Mouse (Mus musculus) CD4-positive, CD25-positive, alpha-beta regulatory T cell, adult 4 months (primary cell): ENCODE measurements around the gene Mab21l3. TPM values are rescaled to one million over a fixed set of nuclear protein-coding genes. Genes with fewer than 3 reads are reported as not detected.

Source experiments
- ATAC-seq: one replicate; pipeline ENCODE4 v1.8.0; 2017
- polyA plus RNA-seq, 2 experiments: library from polyadenylated mRNA; unstranded; fragments of 100-300 nt; shearing (Covaris generic); gene quantifications; one replicate each; pipeline ENCODE4 v1.2.1; 2017

The Mab21l3 gene
- polyA plus RNA-seq, 2 experiments from 2014 or later: not detected

DNA sequence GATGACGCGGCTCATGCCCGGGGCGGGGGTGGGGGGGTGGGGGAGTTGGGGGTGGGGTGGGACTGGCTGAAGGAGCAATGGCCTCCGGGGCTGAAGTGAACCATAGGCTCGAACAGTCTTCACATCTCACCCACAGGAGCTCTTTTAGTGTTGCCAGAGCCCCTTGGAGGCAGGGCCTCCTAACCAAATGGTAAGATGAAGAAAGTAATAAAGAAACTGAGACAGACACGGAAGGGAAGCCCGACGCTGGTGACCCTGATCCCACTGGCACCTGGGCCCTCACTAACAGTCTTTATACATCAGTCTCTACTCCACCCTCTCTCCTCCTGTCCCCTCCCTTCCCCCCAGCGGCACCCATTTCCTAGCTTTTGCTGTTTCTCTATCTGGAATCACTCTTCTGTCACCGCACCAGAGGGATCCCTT is 48.2 kb downstream of the Mab21l3 start:
- peak; percentile 19 for ATAC-seq

DNA sequence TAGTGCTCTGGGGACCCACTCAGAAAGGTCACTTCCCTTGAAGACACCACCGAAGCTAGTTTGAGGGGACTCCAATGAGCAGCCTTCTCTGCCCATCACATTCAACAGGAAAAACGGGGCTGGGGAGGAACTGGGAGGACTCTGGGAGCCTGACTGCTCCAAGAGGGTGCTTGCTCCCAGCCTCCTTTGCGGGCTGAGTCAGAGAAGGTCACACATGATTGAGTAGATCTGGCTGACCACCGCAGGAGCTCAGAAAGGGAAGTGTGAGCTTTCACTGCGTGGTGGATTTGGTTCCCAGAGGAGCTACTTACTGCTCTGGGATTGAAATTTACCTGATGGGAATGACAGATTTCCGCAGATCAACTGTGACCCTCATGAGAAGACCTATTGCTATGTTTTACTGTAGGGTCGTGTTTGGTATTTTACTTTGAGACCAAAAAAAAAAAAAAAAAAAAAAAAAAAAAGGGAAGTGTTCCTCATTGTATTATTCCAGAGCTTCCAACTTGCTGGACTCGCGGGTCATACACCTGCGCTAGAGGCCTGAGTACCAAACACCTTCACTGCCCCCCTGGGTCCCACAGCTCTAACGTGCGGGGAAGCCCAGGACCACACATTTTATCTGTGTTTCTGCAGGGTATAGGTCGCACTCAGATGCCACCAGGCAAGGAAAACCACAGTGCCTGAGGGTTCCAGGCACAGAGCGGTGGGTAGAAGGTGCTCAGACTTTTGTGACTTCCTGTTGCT is 48.7 kb downstream of the Mab21l3 start:
- peak; percentile 98 for ATAC-seq

DNA sequence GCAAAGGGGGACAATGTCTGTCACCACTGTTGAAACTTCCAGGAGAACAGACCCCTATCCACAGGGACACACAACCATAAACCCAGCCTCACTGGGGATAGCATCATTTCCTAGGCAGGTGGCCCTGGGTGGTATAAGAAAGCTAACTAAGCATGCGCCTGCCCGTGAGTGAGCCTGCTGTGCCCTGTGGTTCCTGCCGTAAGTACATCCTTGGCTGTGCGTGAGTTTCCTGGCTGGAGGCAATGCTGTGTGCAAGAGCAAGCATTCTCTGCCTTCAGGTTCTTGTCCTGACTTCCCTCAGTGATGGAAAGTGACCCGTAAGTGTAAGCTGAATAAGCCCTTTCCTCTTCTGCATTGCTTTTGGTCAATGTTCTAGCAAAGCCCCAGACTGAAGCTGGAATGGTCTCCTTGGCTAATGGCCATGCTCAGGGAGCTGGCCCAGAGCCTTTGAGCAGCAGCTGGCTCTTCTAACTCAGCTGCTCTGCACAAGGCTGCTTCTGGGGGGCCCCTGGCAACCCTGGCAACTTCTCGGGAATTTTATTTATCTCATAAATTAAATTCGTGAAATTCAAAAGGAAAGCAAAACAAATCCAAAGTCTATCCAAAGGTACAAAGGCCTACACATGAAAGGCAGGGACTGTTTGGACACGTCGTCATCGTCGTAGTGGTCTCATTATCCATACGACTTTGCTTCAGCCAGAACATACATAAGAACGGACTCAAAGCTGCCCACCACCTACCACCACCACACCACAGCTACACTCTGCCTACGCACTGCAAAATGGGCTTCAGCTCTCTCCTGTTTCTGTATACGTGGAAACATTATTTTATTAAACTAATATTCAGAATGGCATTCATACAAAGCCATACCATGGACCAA is 50.7 kb downstream of the Mab21l3 start:
- no peak for ATAC-seq

DNA sequence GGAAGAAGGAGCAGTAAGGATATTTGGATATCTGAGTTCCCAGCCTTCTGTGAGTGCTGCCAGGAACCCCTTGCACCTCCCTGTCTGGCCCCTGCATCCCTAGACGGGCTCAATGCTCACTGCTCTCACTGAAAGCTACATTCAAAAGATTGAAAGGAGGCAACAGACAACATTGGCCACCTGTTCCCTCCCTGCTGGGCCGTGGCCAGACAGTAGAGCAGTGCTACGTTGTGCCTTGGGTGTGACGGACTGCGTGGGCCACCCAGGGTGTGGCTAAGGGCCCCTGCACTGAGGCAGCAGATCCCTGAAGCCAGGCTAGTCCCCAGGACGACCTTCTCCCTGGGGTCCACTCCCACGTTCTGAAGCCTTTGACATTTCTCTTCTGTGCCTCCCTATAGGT is 52.5 kb downstream of the Mab21l3 start:
- ATAC-seq: no peak

DNA sequence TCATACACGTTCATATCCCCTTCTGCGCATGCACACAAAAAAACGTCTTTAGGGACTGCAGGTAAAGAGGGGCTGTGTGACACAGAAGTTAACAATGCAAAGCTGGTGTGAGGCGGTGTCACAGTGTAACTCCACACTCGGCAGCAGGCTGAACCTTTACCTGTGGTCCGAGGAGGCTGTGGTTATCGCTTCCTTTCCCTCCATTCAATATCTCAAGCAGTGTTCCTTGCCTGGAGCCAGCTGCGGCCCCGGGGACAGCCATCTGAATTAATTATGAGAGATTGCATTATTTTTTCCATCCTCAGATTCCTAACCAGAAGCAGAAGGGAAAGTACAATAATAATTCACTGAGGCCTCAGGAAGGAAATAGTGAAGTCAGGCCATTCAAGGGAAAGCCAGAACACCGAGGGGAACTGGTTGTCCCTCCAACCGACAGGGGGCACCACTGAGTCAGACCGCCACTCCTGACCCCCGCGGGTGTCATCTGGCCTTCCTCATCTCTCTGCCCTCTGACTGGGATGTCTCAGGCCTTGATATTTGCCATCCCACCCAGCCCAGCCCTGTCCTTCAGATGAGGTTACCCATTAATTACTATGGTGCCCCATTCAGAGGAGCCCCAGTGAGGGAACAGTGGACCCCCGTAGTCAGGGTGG is 53.2 kb downstream of the Mab21l3 start:
- no peak for ATAC-seq

DNA sequence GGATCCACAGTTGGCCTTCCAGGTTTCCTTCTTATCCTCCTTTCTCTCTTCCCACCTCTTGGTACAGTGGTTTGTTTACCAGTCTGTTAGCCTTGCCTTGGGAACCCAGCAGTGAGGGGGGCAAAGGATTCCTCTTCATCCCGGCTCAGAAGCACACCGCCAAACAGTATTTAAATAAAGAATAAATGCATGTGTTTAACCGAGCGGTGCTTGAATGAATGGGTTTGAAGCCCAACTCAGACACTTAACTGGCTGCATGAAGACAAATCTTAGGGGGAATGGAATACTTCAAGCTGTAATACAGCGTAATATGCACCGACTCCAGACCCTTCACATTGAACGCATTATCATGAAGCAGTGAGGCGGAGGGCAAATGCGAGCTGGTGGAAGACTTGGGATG is 54.1 kb downstream of the Mab21l3 start:
- no peak for ATAC-seq

DNA sequence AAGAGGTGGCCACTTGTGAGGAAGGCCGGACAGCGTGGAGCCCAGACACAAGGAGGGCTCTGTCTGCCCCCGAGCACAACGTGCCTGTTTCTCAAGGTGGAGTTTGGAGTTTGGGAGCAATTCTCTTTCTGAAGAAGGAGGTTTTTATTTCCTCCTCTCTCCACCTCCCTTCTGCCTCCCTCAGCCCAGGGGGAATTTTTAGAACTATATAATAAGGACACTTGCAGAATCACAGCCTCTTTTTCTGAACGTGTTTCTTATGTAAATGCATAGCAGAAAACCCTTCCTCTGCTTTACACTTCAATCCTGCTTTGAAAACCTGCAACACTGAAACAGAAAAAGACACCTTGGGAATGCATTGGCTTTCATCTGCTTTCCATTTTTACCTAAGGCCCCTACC is 54.7 kb downstream of the Mab21l3 start:
- ATAC-seq: no peak

DNA sequence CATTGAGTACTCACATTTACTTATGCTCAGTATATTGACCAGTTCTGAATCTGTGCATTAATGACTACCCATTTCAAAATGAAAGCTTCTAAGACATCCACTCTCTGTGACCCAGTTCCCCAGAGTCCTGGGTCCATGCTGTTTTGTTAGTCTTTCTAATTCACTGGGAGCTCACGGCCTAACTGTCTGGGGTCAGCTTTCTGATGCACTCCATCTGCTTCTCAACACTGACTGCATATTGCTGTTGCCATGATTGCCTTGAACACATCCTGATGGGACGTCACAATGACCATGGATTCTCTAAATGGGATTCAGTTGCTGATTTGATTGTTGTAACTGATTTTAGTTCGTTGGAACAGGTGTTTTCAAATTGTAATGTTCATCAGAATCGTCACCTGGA is 56.6 kb downstream of the Mab21l3 start:
- no peak for ATAC-seq

DNA sequence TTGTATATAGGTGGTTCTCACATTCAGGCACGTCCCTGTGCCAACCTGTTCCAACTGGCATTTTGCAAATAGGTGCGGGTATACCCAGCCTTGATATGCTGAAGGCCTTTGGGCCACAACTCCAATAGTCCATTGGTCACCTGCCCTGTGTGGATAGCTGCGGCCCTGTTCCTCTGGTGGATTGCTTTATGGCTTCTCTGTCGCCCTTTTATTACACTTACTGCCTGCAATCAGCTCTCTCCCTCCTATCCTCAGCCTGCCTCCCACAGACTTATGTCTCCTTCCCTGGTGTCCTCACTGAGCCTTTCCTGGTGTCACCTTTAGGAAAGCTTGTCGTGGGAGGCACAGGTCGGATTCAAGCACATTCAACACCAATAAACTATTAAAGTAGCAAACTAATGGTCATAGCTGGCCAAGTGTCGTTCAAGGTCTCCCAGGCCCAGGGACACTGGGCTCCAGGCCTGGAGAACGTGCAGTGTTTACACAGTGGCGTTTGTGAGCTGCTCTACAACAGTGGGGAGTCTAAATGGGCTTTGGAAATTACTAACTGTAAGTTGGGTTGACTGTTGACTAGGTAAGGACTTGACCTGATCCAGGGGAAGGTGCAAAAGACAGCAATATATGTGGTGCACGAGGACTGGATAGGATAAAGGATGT is 63.9 kb downstream of the Mab21l3 start:
- ATAC-seq: no peak

DNA sequence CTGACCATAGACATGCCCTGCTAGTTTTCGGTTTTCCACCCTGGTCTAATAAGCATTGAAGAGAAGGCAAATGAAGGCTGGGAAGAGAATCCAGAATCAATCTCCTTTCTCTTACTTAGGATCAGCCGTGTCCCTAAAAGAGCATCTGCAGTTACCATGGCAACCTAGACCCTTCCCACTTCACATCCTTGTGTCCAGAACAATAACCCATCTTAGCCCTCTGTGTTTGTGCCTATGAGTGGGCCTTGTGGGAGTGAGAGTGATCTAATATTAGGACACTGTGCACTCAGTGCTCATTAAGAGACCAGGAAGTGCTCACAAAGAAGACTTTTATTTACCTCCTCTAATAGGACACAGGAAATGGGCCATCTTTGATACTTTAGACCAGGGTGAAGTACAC is 65.0 kb downstream of the Mab21l3 start:
- no peak for ATAC-seq

DNA sequence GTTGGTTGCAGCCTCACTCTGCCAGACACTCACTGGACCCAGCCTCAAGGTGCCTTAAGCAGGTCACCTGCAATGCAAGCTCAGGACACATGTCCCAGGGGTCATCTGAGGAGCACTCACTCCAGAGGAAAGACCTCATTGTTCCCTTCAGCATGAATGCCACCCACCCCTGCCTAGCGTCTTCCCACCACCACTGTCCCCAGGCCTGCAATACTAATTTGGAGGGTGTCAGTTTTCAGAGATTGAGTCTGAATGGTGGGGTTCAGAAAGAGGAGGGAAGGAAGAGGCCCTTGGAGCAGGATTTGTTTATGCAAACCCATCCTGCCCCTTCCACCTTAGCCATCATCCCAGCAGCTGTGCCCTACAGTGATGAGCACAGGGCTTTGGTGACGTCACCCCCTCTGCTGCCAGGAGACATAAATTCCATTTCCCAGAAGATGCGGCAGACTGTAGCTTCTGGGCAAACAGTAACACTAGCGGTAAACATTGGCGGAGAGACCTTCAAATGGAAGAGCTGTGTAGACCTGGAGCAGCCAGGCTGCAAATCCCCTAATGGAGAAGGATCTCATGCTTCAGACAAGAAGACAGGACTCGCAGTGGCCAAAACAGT is 67.8 kb downstream of the Mab21l3 start:
- no peak for ATAC-seq

DNA sequence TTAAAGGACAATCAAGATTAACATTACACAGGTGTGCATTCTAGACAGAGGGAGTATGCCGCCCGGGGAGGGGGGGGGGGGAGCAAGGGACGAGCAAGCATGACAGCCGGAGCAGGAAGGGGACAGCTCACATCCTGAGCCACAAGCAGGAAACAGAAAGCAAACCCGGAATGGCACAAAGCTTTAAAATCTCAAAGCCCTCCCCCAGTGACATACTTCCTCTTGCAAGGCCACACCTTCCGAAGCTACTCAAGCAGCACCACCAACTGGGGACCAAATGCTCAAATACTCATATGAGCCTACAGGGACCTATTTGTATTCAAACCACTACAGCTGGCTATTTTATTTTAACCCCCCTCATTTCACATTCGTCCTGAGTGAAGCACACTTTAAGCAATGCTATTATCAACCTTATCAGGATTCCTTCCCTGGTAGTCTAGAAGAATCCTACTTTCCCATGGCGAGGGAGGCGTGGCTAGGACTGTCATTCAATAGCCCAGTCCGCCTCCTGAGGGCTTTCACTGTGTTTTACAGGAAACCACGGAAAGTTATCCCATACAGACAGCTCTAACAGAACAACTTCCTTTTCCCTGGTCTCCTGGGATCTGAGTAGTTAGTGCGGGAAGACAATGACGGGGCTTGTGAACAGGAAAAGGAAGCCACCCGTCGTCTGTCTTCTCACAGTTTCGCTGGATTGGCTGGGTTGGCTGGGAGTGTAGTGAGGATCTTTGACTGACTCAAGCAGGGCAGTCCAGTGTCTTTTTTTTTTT is 69.7 kb downstream of the Mab21l3 start:
- no peak for ATAC-seq

DNA sequence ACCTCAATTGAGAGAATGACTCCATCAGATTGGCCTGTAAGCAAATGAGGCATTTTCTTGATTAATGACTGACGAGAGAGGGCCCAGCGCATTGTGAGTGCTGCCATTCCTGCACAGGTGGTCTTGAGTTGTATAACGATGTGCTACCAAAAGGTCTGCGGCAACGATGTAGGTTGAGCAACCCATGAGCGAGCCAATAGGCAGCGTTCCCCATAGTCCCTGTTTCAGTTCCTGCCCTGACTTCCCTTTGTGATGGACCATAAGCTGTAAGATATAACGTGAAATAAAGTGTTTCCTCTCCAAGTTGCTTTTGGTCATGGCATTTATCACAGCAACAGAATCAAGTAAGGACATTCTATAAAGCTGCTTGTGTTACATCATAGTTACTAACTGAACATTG is 73.0 kb downstream of the Mab21l3 start:
- ATAC-seq: no peak

DNA sequence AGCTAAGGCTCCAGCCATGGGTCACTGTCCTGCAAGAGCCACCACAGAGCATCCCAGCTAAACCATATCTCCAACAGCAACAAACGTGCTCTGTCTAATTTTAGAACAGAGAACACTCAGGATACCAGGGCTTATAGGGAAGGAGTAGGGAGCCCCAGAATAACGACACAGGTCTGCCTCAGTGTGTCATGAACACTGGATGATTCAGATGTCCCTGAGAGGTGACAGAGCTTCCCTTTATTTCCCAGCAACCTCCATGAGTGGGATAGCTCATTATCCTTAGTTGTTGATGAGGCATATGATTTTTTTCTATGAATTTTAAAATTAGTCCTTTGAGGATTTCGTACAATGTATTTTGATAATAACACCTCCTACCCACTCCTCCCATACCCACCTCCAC is 78.2 kb downstream of the Mab21l3 start:
- ATAC-seq: no peak

DNA sequence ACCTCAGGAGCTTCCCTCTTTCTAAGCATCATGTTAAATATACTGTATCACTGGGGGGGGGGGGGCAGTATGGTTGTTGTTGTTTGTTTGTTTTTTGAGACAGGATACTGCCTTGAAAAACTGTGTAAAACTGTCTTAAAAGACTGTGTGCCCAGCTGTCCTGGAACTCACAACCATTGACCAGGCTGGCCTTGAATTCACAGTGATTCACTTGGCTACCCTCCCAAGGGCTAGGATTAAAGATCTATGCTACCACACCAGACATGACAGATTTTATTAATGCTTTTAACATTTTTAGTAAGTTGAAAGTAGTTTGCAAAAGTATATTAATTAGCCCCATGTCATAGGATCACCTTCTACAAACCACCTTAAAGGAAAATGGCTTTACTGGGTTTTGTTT is 85.2 kb downstream of the Mab21l3 start:
- no peak for ATAC-seq

Other genes starting within 250 kb of the Mab21l3 start
- 1 to 10 TPM; 8.7 to 9.2 TPM for gene Atp1a1, start 244.3 kb downstream of the Mab21l3 start, polyA plus RNA-seq
- 1 to 10 TPM; 5.2 to 8.1 TPM for gene Slc22a15, start 75.5 kb upstream of the Mab21l3 start, polyA plus RNA-seq
- not detected for gene Nhlh2, start 161.1 kb upstream of the Mab21l3 start, polyA plus RNA-seq
- gene Casq2, start 237.5 kb upstream of the Mab21l3 start, polyA plus RNA-seq: not detected